Mouse (Mus musculus): Measurements from ENCODE around the gene 5031439G07Rik.

DNA sequence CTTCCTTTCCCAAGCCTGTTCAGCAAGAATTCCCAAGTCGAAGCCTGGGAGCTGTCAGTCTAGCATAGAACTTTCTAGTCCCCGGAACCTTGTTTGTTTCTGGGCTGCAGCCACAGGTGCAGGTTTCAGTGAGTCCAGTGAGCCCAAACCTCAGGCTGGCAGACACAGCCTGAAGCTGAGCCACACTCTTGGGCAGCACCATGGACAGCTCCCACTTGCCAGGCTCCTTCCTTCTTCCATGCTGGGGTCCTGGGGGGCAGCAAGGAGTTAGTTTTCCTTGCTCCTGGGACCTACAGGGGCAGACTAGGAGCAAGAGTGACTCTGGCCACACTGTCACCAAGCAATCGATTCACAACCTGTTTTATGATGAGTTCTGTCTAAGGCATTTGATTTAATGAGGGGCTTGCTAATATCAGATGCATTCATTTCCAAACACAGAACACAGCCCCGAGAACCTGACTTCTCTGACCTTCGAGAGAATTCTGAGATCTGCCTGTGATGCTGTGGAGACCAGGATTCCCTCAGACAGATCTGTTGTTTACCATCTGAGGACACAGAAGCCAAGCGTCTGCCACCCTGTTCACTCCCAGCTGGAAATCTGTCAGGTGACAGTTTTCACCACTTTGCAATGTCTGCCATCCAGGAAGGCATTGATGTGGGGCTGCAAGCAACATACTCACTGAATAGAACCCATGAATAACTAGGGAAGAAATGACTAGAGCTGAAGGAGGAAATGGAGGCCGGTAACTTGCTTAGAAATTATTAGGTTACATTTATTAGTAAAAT, 22.6 kb downstream of the 5031439G07Rik start:
- TF ChIP-seq MAZ (IDR thresholded peaks at IDR 0.05; ENCODE audit: low read depth, low read length) (no peak), CTCF (IDR thresholded peaks at IDR 0.05 in 2 of 3, conservative IDR thresholded peaks at IDR 0.05 in 1 of 3; ENCODE audit: control insufficient read depth in 1 of 3, insufficient read depth in 1 of 3, low read depth in 2 of 3, low read length in 3 of 3, poor library complexity in 1 of 3, severe bottlenecking in 1 of 3) (no peak), GATA1 (IDR thresholded peaks at IDR 0.05; ENCODE audit: low read depth, low read length) (no peak), HCFC1 (IDR thresholded peaks at IDR 0.05; ENCODE audit: low read depth, low read length) (no peak), USF1 (IDR thresholded peaks at IDR 0.05; ENCODE audit: low read depth, low read length) (no peak), BHLHE40 (IDR thresholded peaks at IDR 0.05; ENCODE audit: borderline replicate concordance, low read depth, low read length) (no peak), RAD21 (IDR thresholded peaks at IDR 0.05; ENCODE audit: low read depth, low read length) (no peak), USF2 (IDR thresholded peaks at IDR 0.05; ENCODE audit: borderline replicate concordance in 1 of 2, insufficient read depth in 1 of 2, low read depth in 1 of 2, low read length in 2 of 2) (no peak), JUND (IDR thresholded peaks at IDR 0.05; ENCODE audit: low read depth, low read length) (no peak), POLR2AphosphoS2 (IDR thresholded peaks at IDR 0.05; ENCODE audit: low read length) (no peak), NRF1 (IDR thresholded peaks at IDR 0.05; ENCODE audit: insufficient read depth, low read depth, low read length, poor library complexity, severe bottlenecking) (no peak), TCF12 (IDR thresholded peaks at IDR 0.05; ENCODE audit: low read depth, low read length) (no peak), ZC3H11A (IDR thresholded peaks at IDR 0.05; ENCODE audit: low read depth, low read length) (no peak), RCOR1 (IDR thresholded peaks at IDR 0.05; ENCODE audit: low read depth, low read length) (no peak)

Data from MEL (cell line).